Mouse (Mus musculus): ENCODE data around the gene Ace2. TPM values are rescaled to one million over a fixed set of nuclear protein-coding genes. Genes with fewer than 3 reads are reported as not detected.

The Ace2 gene
- total RNA-seq (2022), result under 1 TPM; 0.19 to 0.81 (median 0.34) TPM

- no peak for DNase-seq (ENCODE audit: low spot score in 2 of 2)
Observed at GRCm38 (mm10) chrX:164139032-164139431, at the start of gene Ace2. Gene Ace2, plus strand, starts transcription at chrX:164139332.

GRCm38 (mm10) chrX:164089916-164090315, 49.2 kb upstream of the Ace2 start:
- DNase-seq (ENCODE audit: low spot score in 2 of 2), result no peak

- no peak for DNase-seq (ENCODE audit: low spot score in 2 of 2)
Observed at GRCm38 (mm10) chrX:164092300-164093169, 46.6 kb upstream of the Ace2 start.

- DNase-seq (ENCODE audit: low spot score in 2 of 2), result no peak
Observed at GRCm38 (mm10) chrX:164093435-164093834, 45.7 kb upstream of the Ace2 start.

DNA sequence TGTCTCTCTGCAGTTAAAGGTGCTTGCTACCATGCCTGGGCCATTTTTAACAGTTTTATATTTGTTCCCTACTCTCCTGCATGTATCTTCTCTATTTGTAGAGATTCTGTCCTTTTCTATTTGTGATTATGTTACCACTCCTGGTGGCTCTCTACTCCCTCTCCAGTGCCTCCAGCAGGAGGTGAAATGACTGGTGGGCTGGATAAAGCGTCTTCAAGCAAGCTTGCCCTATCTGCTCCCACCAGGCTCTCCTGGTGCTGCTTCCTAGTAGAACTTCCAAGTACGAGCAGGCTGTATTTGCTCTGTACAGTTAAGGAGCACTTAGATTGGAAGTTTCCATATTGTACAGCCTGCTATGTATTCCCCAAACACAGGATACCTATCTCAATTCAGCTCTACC, 43.3 kb upstream of the Ace2 start:
- no peak for DNase-seq (ENCODE audit: low spot score in 2 of 2)

- DNase-seq (ENCODE audit: low spot score in 2 of 2), result no peak
Observed at GRCm38 (mm10) chrX:164101483-164101882, 37.6 kb upstream of the Ace2 start.

- no peak for DNase-seq (ENCODE audit: low spot score in 2 of 2)
Observed at GRCm38 (mm10) chrX:164102198-164102597, 36.9 kb upstream of the Ace2 start.

DNA sequence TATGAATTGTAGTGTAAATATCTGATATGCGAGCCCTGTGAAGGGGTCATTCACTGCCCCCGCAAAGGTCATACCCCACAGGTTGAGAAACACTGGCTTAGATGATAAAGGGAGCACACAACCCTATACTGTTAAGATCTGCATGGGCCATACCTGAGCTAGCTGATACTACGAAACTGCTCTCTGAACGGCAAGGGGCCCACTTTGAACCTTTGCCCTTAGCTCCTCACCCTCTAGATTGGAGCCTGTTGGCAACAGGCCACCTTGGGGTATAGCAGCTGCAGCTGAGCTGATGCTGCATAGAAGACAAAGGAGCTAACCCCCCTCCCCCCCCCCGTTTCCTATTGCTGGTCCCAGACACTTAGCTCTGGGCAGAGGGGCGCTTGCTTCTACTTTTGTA, 36.5 kb upstream of the Ace2 start:
- DNase-seq (ENCODE audit: low spot score in 2 of 2), result no peak

GRCm38 (mm10) chrX:164111146-164111545, 28.0 kb upstream of the Ace2 start:
- no peak for DNase-seq (ENCODE audit: low spot score in 2 of 2)

- no peak for DNase-seq (ENCODE audit: low spot score in 2 of 2)
Observed at GRCm38 (mm10) chrX:164113744-164114143, 25.4 kb upstream of the Ace2 start.

DNA sequence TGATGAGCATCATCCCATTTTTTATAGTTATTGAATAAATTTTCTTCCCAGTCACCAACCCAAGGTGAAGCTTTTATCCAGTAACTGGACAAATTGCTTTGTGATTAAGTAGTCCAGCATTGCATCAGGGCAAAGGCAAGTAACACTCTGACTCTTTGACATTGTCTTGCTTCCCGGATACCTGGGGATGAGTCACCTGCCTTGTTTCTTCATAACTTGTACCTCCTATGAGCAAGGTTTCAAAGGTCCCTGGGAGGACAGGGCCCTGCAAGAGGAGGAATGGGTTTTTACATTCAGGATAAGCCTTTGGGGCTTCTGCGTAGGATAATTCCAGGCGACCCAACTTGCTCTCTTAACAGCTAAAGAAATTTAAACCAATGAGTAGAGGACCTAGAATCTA, 15.2 kb upstream of the Ace2 start:
- DNase-seq (ENCODE audit: low spot score in 2 of 2), result no peak

DNA sequence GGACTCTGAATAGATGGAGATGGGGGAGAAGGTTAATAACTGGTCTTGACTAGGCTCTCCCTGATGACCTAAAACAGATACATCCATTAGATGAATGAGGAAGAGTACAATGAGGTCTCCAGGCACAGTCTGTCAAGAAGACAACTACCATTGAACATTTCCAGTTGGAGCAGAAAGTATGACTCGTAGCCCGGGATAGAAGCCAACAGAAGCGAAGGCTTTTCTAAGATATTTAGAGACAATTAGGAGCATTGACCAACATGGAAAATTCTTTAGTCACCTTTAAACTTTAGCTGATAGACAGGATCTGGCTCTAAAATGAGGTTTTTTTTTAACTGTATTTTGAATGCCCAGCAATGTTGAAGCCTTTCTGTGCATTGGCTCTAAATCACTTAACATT, 5.6 kb upstream of the Ace2 start:
- DNase-seq (ENCODE audit: low spot score in 2 of 2), result no peak

GRCm38 (mm10) chrX:164135304-164135818, 3.8 kb upstream of the Ace2 start:
- DNase-seq (ENCODE audit: low spot score in 2 of 2), result no peak

- DNase-seq (ENCODE audit: low spot score in 2 of 2), result no peak
Observed at GRCm38 (mm10) chrX:164145463-164146250, 6.5 kb downstream of the Ace2 start.

- no peak for DNase-seq (ENCODE audit: low spot score in 2 of 2)
Observed at GRCm38 (mm10) chrX:164152703-164153102, 13.6 kb downstream of the Ace2 start.

DNA sequence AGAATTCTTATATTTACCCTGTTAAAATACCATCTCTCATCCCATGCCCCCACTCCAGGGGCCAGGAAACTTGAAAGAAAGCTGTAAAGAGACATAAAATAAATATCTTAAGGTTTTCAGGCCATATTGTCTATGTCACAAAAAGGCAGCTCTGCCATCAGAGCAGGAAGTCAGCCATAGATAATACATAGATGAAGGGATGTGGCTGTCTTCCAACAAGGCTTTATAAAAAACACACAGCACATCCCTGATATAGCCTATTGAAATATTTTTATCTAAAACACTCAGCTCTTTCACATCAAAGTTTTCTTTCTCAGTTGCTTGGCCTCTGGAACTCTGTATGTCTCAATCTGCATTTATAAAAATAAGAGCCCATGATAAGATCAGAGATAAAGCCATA, 14.5 kb downstream of the Ace2 start:
- no peak for DNase-seq (ENCODE audit: low spot score in 2 of 2)

- no peak for DNase-seq (ENCODE audit: low spot score in 2 of 2)
Observed at GRCm38 (mm10) chrX:164154594-164154993, 15.5 kb downstream of the Ace2 start.

GRCm38 (mm10) chrX:164164681-164165080, 25.5 kb downstream of the Ace2 start:
- DNase-seq (ENCODE audit: low spot score in 2 of 2), result no peak

DNA sequence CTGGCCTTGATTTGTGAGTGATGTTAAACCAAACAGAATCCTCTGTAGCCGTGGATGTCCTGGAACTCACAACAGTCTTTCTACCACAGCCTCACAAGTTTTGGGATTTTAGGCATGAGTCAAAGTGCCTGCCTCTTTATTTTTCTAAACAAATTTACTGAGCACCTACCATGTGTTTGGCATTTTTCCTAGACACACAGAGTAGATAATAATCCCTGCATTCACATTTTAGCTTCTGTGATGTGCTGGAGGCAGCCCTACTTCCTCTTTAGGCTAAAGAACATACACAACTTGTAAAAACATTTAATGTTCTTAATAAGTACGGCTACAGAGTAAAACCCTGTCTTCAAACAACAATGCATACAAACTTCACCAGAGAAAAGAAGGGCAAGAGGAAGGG, 31.9 kb downstream of the Ace2 start:
- DNase-seq (ENCODE audit: low spot score in 2 of 2), result no peak

- DNase-seq (ENCODE audit: low spot score in 2 of 2), result no peak
Observed at GRCm38 (mm10) chrX:164173880-164174279, 34.7 kb downstream of the Ace2 start.

GRCm38 (mm10) chrX:164175311-164175710, 36.2 kb downstream of the Ace2 start:
- DNase-seq (ENCODE audit: low spot score in 2 of 2), result no peak

DNA sequence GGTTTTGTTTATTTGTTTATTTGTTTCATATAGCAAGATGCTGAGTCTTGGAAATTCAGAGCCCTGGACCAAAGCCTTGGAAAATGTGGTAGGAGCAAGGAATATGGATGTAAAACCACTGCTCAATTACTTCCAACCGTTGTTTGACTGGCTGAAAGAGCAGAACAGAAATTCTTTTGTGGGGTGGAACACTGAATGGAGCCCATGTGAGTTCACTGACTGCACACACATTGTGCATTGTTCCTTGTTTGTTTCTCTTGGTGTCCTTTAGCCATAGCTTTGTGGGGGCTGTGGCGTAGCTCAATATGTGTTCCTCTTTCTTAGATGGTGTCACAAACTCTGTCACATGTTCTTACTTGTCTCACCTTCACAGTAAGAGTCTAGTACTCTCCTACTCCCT, 36.6 kb downstream of the Ace2 start:
- DNase-seq (ENCODE audit: low spot score in 2 of 2), result no peak
